Mouse (Mus musculus) erythroblast, embryonic 14.5 days (primary cell): ENCODE results near the gene 1700029P11Rik.

Source experiments
- GATA1 ChIP-seq: IDR thresholded peaks from 2 replicates; pipeline ENCODE4 v1.6.1; 2012; ENCODE audit warnings: low read length, inconsistent platforms, mixed read lengths
- TAL1 ChIP-seq: IDR thresholded peaks from 3 replicates; pipeline ENCODE4 v1.6.1; 2012; ENCODE audit warnings: low read length, inconsistent platforms, mixed read lengths

DNA sequence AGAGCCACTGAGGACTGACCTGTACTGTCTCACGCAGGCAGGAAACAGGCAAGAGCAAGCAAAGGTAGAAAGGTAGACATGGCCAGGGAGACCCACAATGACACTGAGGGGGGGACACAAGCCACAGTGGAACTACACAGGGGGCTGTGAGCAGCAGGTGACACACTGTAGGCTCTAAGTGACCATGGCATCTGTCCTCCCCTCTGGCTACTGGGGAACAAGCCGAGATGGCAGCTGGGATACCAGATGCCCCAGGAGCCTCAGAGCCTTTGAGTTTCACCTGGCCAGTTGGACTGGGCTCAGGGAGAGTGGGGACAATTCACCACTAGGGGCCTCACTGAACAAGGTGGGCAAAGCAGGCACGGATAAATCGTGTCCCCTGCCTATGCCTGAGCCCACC lies 28.0 kb upstream of the 1700029P11Rik start:
- no peak for TF ChIP-seq TAL1
- TF ChIP-seq GATA1 = no peak
